Mouse (Mus musculus) liver, embryonic 14.5 days (tissue): ENCODE data around the gene Itpr1. TPM values are rescaled to one million over a fixed set of nuclear protein-coding genes. Genes with fewer than 3 reads are reported as not detected.

Experiments used
- ATAC-seq: fragments of 200-750 bp; cut with Nextera tagmentation; 2 replicates; pipeline ENCODE4 v1.8.0; 2017; ENCODE audit warnings: moderate number of reproducible peaks, mild to moderate bottlenecking, moderate library complexity; ENCODE audit not compliant: insufficient read depth
- DNase-seq, 3 experiments: peaks; one replicate each; pipeline ENCODE4 v3.0.0-alpha.2; 2012 to 2013; ENCODE audit warnings: low read depth in 3 of 3, low spot score in 3 of 3
- H3K27ac ChIP-seq: fragments of 300-500 bp; sonication (generic); 2 replicates; pipeline ENCODE4 v1.5.1; 2014; ENCODE audit warnings: moderate library complexity, mild to moderate bottlenecking, control low read depth, inconsistent platforms
- H3K27me3 ChIP-seq: fragments of 300-500 bp; sonication (generic); 2 replicates; pipeline ENCODE4 v1.6.1; 2014; ENCODE audit warnings: mild to moderate bottlenecking, low read length, moderate library complexity; ENCODE audit not compliant: control insufficient read depth, insufficient read depth
- H3K36me3 ChIP-seq: fragments of 300-500 bp; sonication (generic); replicated peaks from 2 replicates; pipeline ENCODE4 v1.6.1; 2014; ENCODE audit warnings: low read depth; ENCODE audit not compliant: control insufficient read depth, insufficient read depth
- H3K4me1 ChIP-seq, 2 experiments: fragments of 200-500 bp in 1 of 2; fragments of 300-500 bp in 1 of 2; sonication (generic) in 1 of 2; replicated peaks; 2 replicates each; pipeline ENCODE4 v1.6.1; 2012 to 2014; ENCODE audit warnings: antibody characterized with exemption in 1 of 2, inconsistent platforms in 1 of 2, low read length in 1 of 2; ENCODE audit not compliant: control insufficient read depth in 2 of 2, insufficient read depth in 2 of 2
- H3K4me2 ChIP-seq: fragments of 300-500 bp; sonication (generic); 2 replicates; pipeline ENCODE4 v1.6.1; 2014; ENCODE audit warnings: low read depth, mild to moderate bottlenecking, control low read depth, moderate library complexity
- H3K4me3 ChIP-seq, 2 experiments: fragments of 200-500 bp in 1 of 2; fragments of 300-500 bp in 1 of 2; sonication (generic) in 1 of 2; 2 replicates each; pipeline ENCODE4 v1.5.1; 2012 to 2014; ENCODE audit warnings: low read depth in 2 of 2, low read length in 2 of 2, mild to moderate bottlenecking in 2 of 2, control low read depth in 1 of 2, inconsistent platforms in 1 of 2, moderate library complexity in 1 of 2; ENCODE audit not compliant: insufficient read depth in 1 of 2
- H3K9ac ChIP-seq: fragments of 300-500 bp; sonication (generic); replicated peaks from 2 replicates; pipeline ENCODE4 v1.6.1; 2014; ENCODE audit warnings: mild to moderate bottlenecking, control low read depth, moderate library complexity
- H3K9me3 ChIP-seq: fragments of 300-500 bp; sonication (generic); 2 replicates; pipeline ENCODE4 v1.6.1; 2016; ENCODE audit warnings: low read length, mixed read lengths; ENCODE audit not compliant: control insufficient read depth
- CTCF ChIP-seq: IDR thresholded peaks from 2 replicates; pipeline ENCODE4 v1.5.1; 2016; ENCODE audit warnings: antibody characterized with exemption, low read depth, control low read depth
- EP300 ChIP-seq: IDR thresholded peaks from 2 replicates; pipeline ENCODE4 v1.6.1; 2016; ENCODE audit warnings: antibody characterized with exemption, low read depth
- WGBS: fragments of 180-500 bp; shearing (Covaris S2); extraction: QIAGEN DNeasy Blood & Tissue Kit; methylation state at CpG from one replicate; pipeline ENCODE4 v1.1.7; 2014; ENCODE audit not compliant: insufficient replicate concordance; 5-methylcytosine and 5-hydroxymethylcytosine counted together
- polyA plus RNA-seq, 2 experiments: library from polyadenylated mRNA; depleted of rRNA in 1 of 2; stranded (reverse) in 1 of 2; unstranded in 1 of 2; fragments of >200 nt; fragmentation: Nextera tagmentation in 1 of 2; extraction: Ambion mirVana in 1 of 2; gene quantifications; 2 replicates each; pipeline versions ENCODE4 v1.2.1 to v1.2.3; 2012 to 2014

The Itpr1 gene
- polyA plus RNA-seq, 2 experiments: 1.6 to 3.1 TPM

DNA sequence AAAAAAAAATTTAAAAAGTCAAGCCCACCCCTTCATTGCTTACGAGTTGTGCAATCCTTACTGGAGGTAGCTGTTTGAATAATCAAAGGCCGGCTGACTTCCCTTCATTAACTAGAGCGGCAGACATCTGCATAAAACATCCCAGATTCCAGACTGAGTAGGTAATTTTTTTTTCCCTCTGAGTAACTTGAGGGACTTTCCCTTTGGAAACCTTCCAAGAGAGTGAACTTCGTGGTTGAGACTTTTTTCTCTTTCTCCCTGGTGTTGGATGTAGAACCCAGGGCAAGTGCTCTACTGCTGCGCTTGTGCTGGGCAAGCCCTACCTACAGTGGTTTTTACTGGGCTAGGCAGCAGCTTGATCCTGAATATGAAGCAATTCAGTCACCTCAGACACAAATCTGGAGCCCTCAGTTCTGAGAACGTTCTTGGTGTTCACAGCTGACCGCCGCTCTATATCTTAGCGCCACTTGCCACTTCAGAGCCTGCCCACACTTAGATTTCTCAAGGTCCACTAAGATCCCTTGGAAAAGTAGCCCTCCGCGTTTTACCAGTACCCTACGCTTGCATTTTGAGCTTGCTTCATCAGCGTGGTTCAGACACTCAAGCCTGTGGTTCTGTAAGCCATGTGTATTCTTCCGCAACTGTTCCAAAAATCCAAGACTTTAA is 244.8 kb downstream of the Itpr1 start:
- H3K27ac ChIP-seq: no peak overlapping the region
- no peak overlapping the region for H3K9ac ChIP-seq
- TF ChIP-seq CTCF (no peak), EP300 (no peak)
- WGBS: 67% methylated on average over 14 of the region's 14 CpGs
- no peak for DNase-seq
- ATAC-seq: no peak
- no peak overlapping the region for H3K4me2 ChIP-seq
- no peaks in the 10 kb centered on the region for H3K9me3 ChIP-seq
- H3K27me3 ChIP-seq: no peaks in the 10 kb centered on the region
- H3K4me3 ChIP-seq: no peak overlapping the region
- H3K36me3 ChIP-seq: no peaks in the 10 kb centered on the region
- peaks cover 0 to 14% of the 10 kb centered on the region in 2 experiments; a peak in 2 of 4 replicates for H3K4me1 ChIP-seq

DNA sequence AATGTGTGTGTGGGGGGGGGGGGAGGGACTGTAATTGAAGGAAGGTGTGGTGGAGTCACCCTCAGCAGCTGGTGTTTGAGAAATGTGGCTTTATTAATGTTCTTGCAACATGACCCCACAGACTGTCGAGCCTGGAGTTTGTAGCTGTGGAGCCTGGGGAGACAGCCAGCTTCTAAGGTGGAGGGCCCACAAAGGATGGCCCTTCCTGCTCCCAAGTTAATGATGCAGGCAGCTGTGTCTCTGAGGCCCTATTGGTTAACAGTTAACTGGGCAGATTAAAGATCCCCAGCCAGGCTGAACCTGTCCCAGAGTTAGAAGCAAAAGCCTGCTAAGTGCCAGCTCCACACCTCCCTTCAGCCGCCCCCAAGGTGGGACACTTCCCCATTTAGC is 245.3 kb downstream of the Itpr1 start:
- Histone ChIP-seq H3K4me2 (no peak overlapping the region), H3K4me1 (peaks cover 0 to 14% of the 10 kb centered on the region in 2 experiments; a peak in 2 of 4 replicates), H3K9ac (no peak overlapping the region), H3K36me3 (no peaks in the 10 kb centered on the region), H3K9me3 (no peaks in the 10 kb centered on the region), H3K27ac (no peak overlapping the region), H3K4me3 (no peak overlapping the region), H3K27me3 (no peaks in the 10 kb centered on the region)
- TF ChIP-seq EP300 (no peak), CTCF (no peak)
- WGBS: 59% methylated on average over 2 of the region's 2 CpGs
- DNase-seq (no peak), ATAC-seq (no peak)

DNA sequence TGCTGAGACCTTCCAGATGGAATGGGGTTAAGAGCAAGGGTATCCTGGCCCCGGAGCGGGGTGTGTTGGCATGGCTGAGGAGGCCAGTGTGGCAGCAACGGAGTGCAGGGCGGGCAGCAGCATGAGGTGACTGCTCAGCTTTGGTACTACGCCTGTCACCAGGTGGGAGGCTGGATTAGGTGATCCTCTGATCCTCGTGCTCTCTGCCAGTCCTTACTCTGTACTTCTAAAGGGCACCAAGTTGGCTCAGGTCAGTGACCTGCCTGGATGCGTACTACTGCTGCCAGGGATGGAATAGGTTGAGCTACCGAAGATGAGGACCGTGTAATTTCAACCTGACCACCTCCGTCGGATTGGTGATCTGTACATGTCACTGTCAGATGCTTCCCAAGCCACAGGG is 245.9 kb downstream of the Itpr1 start:
- Histone ChIP-seq H3K4me1 (peaks cover 0 to 14% of the 10 kb centered on the region in 2 experiments; a peak in 2 of 4 replicates), H3K4me3 (no peak overlapping the region), H3K27ac (no peak overlapping the region), H3K9ac (no peak overlapping the region), H3K27me3 (no peaks in the 10 kb centered on the region), H3K36me3 (no peaks in the 10 kb centered on the region), H3K4me2 (no peak overlapping the region), H3K9me3 (no peaks in the 10 kb centered on the region)
- TF ChIP-seq CTCF: no peak
- TF ChIP-seq EP300: no peak
- DNase-seq: no peak
- ATAC-seq: no peak
- WGBS: 79% methylated on average over 11 of the region's 11 CpGs

DNA sequence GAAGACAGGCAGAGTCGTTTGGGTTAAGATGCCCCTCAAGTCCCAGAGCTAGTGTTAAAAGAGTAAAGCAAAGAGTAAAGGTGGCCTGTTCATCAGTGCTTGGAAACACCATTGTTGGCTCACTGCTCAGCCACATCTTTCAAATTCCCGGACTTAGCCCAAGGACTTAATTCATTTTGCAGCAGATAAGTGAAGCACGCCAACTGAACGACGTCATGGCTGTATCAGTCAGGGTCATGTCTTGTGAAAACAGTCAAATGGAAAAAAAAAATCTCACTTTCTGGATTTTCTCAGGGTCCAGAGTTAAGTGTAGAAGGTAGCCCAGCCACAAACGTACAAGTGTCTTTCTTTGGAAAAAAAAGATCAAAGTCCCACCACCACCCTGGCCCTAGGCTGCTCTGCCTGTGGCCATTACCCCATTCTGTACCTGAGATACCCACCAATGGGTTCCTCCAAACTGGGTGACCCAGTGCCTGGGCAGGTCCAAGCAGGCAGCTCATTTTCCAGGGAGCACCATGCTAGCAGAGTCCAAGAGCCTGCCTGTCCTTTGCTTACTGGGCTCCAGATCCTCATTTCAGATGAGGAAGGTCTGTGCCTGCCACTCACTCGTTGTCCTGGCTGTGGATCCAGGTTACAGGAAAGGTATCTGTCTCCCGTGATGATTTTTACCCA is 251.5 kb downstream of the Itpr1 start:
- DNase-seq (no peak), ATAC-seq (no peak)
- H3K4me1 ChIP-seq: no peaks in the 10 kb centered on the region; a peak in 1 of 4 replicates
- H3K4me3 ChIP-seq: no peak overlapping the region
- no peak overlapping the region for H3K27ac ChIP-seq
- WGBS: 66% methylated on average over 8 of the region's 8 CpGs
- TF ChIP-seq EP300: no peak
- TF ChIP-seq CTCF: no peak
- H3K9me3 ChIP-seq: no peaks in the 10 kb centered on the region
- H3K36me3 ChIP-seq: no peaks in the 10 kb centered on the region
- H3K4me2 ChIP-seq: no peak overlapping the region
- no peaks in the 10 kb centered on the region for H3K27me3 ChIP-seq
- no peak overlapping the region for H3K9ac ChIP-seq

DNA sequence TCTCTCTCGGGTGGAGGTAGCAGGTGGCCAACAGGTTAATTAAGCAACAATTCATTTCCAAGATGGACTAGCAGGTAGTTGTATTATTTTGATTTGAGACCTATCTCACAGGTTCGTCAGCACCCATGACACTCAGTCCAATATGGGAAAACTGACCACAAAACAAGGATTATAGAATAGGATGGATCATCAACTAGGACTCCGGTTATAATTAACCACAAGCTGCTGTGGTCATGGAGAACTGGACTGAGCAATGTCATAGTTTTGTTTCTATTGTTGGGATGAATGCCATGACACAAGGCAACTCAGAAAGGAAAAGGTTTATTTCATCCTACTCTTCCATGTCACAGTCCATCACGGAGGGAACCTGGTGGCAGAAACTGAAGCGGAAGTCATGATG is 252.3 kb downstream of the Itpr1 start:
- Histone ChIP-seq H3K27ac (no peak overlapping the region), H3K4me3 (no peak overlapping the region), H3K27me3 (no peaks in the 10 kb centered on the region), H3K4me2 (no peak overlapping the region), H3K9ac (no peak overlapping the region), H3K36me3 (no peaks in the 10 kb centered on the region), H3K9me3 (no peaks in the 10 kb centered on the region), H3K4me1 (no peaks in the 10 kb centered on the region; a peak in 1 of 4 replicates)
- DNase-seq (no peak), ATAC-seq (no peak)
- no peak for TF ChIP-seq CTCF
- no peak for TF ChIP-seq EP300
- WGBS: 72% methylated on average over 5 of the region's 5 CpGs
